Mouse (Mus musculus): Measurements from ENCODE around the gene Mpdu1. TPM values are rescaled to one million over a fixed set of nuclear protein-coding genes. Genes with fewer than 3 reads are reported as not detected.

Mpdu1 gene
- total and polyA plus RNA-seq, 3 experiments, result 60.9 to 259 (median 101) TPM

DNA sequence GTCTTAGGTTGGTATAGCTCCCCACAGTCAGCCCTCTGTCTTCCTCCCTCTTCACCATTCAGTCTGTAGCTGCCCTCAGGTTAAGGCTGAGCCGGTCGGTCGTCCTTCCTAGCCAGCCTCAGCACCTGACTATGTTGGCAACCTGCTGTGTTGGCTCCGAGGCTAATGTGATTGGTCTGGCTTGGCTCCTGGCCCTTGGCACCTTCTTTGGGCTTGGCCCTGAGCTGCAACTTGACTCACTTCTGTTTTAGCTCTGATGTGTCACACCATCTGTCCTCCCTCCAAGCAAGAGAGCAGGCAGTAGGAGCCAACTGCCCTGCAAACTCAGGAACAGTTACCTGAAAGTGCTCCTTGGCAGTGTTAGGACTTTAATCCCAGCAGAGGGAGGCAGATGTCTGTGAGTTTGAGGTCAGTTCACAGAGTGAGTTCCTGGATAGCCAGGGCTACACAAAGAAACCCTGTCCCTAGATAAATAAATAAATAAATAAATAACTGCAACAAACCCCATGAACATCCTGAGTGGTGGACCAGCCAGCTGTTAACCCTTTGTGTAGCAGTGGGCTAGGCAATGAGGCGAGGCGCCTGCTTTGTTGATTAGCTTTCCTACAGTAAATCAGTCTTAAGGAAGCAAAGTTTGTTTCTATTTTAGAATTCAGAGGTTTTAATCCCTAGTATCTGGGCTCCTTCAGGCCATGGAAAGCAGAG, 44.5 kb upstream of the Mpdu1 start:
- TF ChIP-seq MAFK (IDR thresholded peaks at IDR 0.05; ENCODE audit: borderline replicate concordance, low read depth, low read length) (no peak), NELFE (IDR thresholded peaks at IDR 0.05; ENCODE audit: low read depth, low read length) (no peak), ETS1 (IDR thresholded peaks at IDR 0.05; ENCODE audit: low read depth, low read length) (no peak), MYB (IDR thresholded peaks at IDR 0.05; ENCODE audit: low read depth, low read length) (no peak), POLR2A (IDR thresholded peaks at IDR 0.05; ENCODE audit: control insufficient read depth in 1 of 2, insufficient read depth in 1 of 2, low read depth in 1 of 2, low read length in 2 of 2, poor library complexity in 1 of 2) (no peak), NRF1 (IDR thresholded peaks at IDR 0.05; ENCODE audit: insufficient read depth, low read depth, low read length, poor library complexity, severe bottlenecking) (no peak), POLR2AphosphoS2 (IDR thresholded peaks at IDR 0.05; ENCODE audit: low read length) (no peak), MYC (IDR thresholded peaks at IDR 0.05; ENCODE audit: low read depth, low read length) (no peak), GABPA (IDR thresholded peaks at IDR 0.05; ENCODE audit: low read depth, low read length) (no peak), BHLHE40 (IDR thresholded peaks at IDR 0.05; ENCODE audit: borderline replicate concordance, low read depth, low read length) (no peak), HCFC1 (IDR thresholded peaks at IDR 0.05; ENCODE audit: low read depth, low read length) (no peak), TCF12 (IDR thresholded peaks at IDR 0.05; ENCODE audit: low read depth, low read length) (no peak), POLR2AphosphoS5 (IDR thresholded peaks at IDR 0.05; ENCODE audit: borderline replicate concordance, low read depth, low read length) (no peak), RCOR1 (IDR thresholded peaks at IDR 0.05; ENCODE audit: low read depth, low read length) (no peak), MXI1 (IDR thresholded peaks at IDR 0.05; ENCODE audit: low read depth, low read length) (no peak), TAL1 (IDR thresholded peaks at IDR 0.05; ENCODE audit: low read length) (no peak), GATA1 (IDR thresholded peaks at IDR 0.05; ENCODE audit: low read depth, low read length) (no peak), MEF2A (IDR thresholded peaks at IDR 0.05; ENCODE audit: extremely low read depth, insufficient replicate concordance, low read depth, low read length, poor library complexity, severe bottlenecking) (no peak), USF1 (IDR thresholded peaks at IDR 0.05; ENCODE audit: low read depth, low read length) (no peak)
- DNase-seq (ENCODE audit: low read depth, low spot score), result no peak
- H3K27me3 ChIP-seq (ENCODE audit: control insufficient read depth in 1 of 2, insufficient read depth in 2 of 2, low read length in 2 of 2), result peaks cover 0 to 2% of the 10 kb centered on the region in 2 experiments; a peak in 1 of 4 replicates
- H3K79me2 ChIP-seq (ENCODE audit: control insufficient read depth, insufficient read depth, low read length, poor library complexity), result no peaks in the 10 kb centered on the region
- no peak overlapping the region for H3K4me3 ChIP-seq (ENCODE audit: control insufficient read depth in 1 of 2, insufficient read depth in 1 of 2, low read depth in 2 of 2, low read length in 2 of 2)
- H3K36me3 ChIP-seq (ENCODE audit: control insufficient read depth in 1 of 2, insufficient read depth in 2 of 2, low read length in 2 of 2), result no peaks in the 10 kb centered on the region
- no peaks in the 10 kb centered on the region for H3K9me3 ChIP-seq (replicated peaks; ENCODE audit: insufficient read depth, low read length)
- no peak overlapping the region for H3K27ac ChIP-seq (ENCODE audit: control insufficient read depth, low read depth, low read length)
- no peaks in the 10 kb centered on the region for H3K4me1 ChIP-seq (ENCODE audit: control insufficient read depth in 1 of 2, insufficient read depth in 2 of 2, low read length in 2 of 2)
- no peak overlapping the region for H3K9ac ChIP-seq (ENCODE audit: control insufficient read depth, low read depth, low read length, poor library complexity, severe bottlenecking)

GRCm38 (mm10) chr11:69704613-69705010, 42.2 kb upstream of the Mpdu1 start:
- peaks cover 0 to 2% of the 10 kb centered on the region in 2 experiments; a peak in 1 of 4 replicates for H3K27me3 ChIP-seq (ENCODE audit: control insufficient read depth in 1 of 2, insufficient read depth in 2 of 2, low read length in 2 of 2)
- no peak overlapping the region for H3K4me3 ChIP-seq (ENCODE audit: control insufficient read depth in 1 of 2, insufficient read depth in 1 of 2, low read depth in 2 of 2, low read length in 2 of 2)
- no peaks in the 10 kb centered on the region for H3K9me3 ChIP-seq (replicated peaks; ENCODE audit: insufficient read depth, low read length)
- H3K4me1 ChIP-seq (ENCODE audit: control insufficient read depth in 1 of 2, insufficient read depth in 2 of 2, low read length in 2 of 2), result peaks cover 0 to 3% of the 10 kb centered on the region in 2 experiments; a peak in 3 of 4 replicates
- H3K27ac ChIP-seq (ENCODE audit: control insufficient read depth, low read depth, low read length), result no peak overlapping the region
- H3K79me2 ChIP-seq (ENCODE audit: control insufficient read depth, insufficient read depth, low read length, poor library complexity), result no peaks in the 10 kb centered on the region
- TF ChIP-seq JUND (IDR thresholded peaks at IDR 0.05; ENCODE audit: low read depth, low read length) (no peak), CHD1 (IDR thresholded peaks at IDR 0.05; ENCODE audit: low read depth, low read length) (no peak), USF1 (IDR thresholded peaks at IDR 0.05; ENCODE audit: low read depth, low read length) (no peak), ETS1 (IDR thresholded peaks at IDR 0.05; ENCODE audit: low read depth, low read length) (no peak), E2F4 (IDR thresholded peaks at IDR 0.05; ENCODE audit: borderline replicate concordance, low read depth, low read length) (no peak), ZKSCAN1 (IDR thresholded peaks at IDR 0.05; ENCODE audit: low read depth, low read length) (no peak), TBP (IDR thresholded peaks at IDR 0.05; ENCODE audit: low read depth, low read length) (no peak), MAZ (IDR thresholded peaks at IDR 0.05; ENCODE audit: low read depth, low read length) (no peak), POLR2AphosphoS2 (IDR thresholded peaks at IDR 0.05; ENCODE audit: low read length) (no peak), TAL1 (IDR thresholded peaks at IDR 0.05; ENCODE audit: low read length) (no peak), BHLHE40 (IDR thresholded peaks at IDR 0.05; ENCODE audit: borderline replicate concordance, low read depth, low read length) (no peak)
- H3K36me3 ChIP-seq (ENCODE audit: control insufficient read depth in 1 of 2, insufficient read depth in 2 of 2, low read length in 2 of 2), result peaks cover 0 to 3% of the 10 kb centered on the region in 2 experiments; a peak in 1 of 4 replicates
- H3K9ac ChIP-seq (ENCODE audit: control insufficient read depth, low read depth, low read length, poor library complexity, severe bottlenecking), result no peak overlapping the region
- DNase-seq (ENCODE audit: low read depth, low spot score), result no peak

All from MEL (cell line).